Mouse (Mus musculus) layer of hippocampus, adult 6 months (tissue): ENCODE data around the gene 5430402E10Rik. TPM values are rescaled to one million over a fixed set of nuclear protein-coding genes. Genes with fewer than 3 reads are reported as not detected.

ENCODE experiments used
- long read RNA-seq, 2 experiments: library from polyadenylated mRNA; unstranded; transcript quantifications; one replicate each; pipeline ENCODE4 v2.0.0; 2019 to 2020
- polyA plus RNA-seq: library from polyadenylated mRNA; unstranded; fragments of <200 nt; fragmentation: Nextera tagmentation; gene quantifications from 2 replicates; pipeline ENCODE4 v1.2.3, GENCODE M21; 2021

Gene 5430402E10Rik
- polyA plus RNA-seq, result not detected in 2 replicates
- long read RNA-seq, experiment 1, result 0 reads
- long read RNA-seq, experiment 2, result 0 reads

GRCm38 (mm10) chrX:77924962-77925361 is at the start of gene 5430402E10Rik:
Gene 5430402E10Rik, minus strand, starts transcription at chrX:77925062.

Other genes with a start within 250 kb of the 5430402E10Rik start
- gene Prkx, start 128.8 kb downstream of the 5430402E10Rik start, polyA plus RNA-seq, result 3.2 and 3.9 TPM in 2 replicates
- not detected in 2 replicates for gene Pbsn, start 71.4 kb downstream of the 5430402E10Rik start, polyA plus RNA-seq
- not detected in 2 replicates for gene Gm14744, start 60.3 kb downstream of the 5430402E10Rik start, polyA plus RNA-seq
- not detected in 2 replicates for gene Obp1a, start 166.3 kb upstream of the 5430402E10Rik start, polyA plus RNA-seq
- not detected in 2 replicates for gene Gm5938, start 200.4 kb upstream of the 5430402E10Rik start, polyA plus RNA-seq